Mouse (Mus musculus): ENCODE data around the gene Glrx2. TPM values are rescaled to one million over a fixed set of nuclear protein-coding genes. Genes with fewer than 3 reads are reported as not detected.

The Glrx2 gene
- polyA plus RNA-seq, 1 experiment from 2014 or later: 144 TPM

- peak; percentile 100 for ATAC-seq
- peak overlapping the region; percentile 72 for H3K27ac ChIP-seq (ENCODE audit: low read length)
Observed at GRCm38 (mm10) chr1:143709966-143710626, 6.0 kb upstream of the Glrx2 start.

DNA sequence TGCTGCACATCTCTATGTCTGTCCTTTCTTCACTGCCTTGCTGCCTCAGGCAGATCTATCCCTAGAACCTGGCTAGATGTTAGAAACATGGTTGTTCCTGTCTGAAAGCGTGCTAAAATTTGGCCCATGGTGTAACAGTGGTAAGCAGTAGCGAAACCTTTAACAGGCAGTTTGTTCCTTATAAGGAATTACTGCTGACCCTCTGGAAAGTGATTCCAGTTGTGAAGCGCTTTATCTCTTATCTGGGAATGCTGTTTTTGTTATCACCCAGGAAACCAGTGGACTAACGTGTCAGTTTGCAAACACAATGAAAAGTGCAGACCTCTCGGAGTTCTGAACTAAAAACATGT, 5.5 kb upstream of the Glrx2 start:
- 0 out of 2 replicates have a peak overlapping the region, but pooled peaks have one; percentile 17 for H3K9ac ChIP-seq (replicated peaks; ENCODE audit: low read depth, low read length)
- no peak overlapping the region for H3K4me3 ChIP-seq (replicated peaks; ENCODE audit: low read length)
- 83% methylated on average over 5 of the region's 5 CpGs for WGBS
- peaks cover 6% of the 10 kb centered on the region for H3K4me1 ChIP-seq (replicated peaks; ENCODE audit: control insufficient read depth, insufficient read depth, low read length)
- H3K36me3 ChIP-seq (ENCODE audit: control insufficient read depth, insufficient read depth): no peaks in the 10 kb centered on the region
- H3K27ac ChIP-seq (ENCODE audit: low read length): peak overlapping the region; percentile 72
- H3K9me3 ChIP-seq (ENCODE audit: control insufficient read depth, low read length): no peaks in the 10 kb centered on the region
- H3K4me2 ChIP-seq (ENCODE audit: low read length): no peak overlapping the region
- no peak for ATAC-seq
- no peaks in the 10 kb centered on the region for H3K27me3 ChIP-seq (replicated peaks; ENCODE audit: control insufficient read depth, insufficient read depth, low read length)

More at GRCm38 (mm10) chr1:143709966-143710626, 6.0 kb upstream of the Glrx2 start:
- H3K4me3 ChIP-seq (replicated peaks; ENCODE audit: low read length): no peak overlapping the region
- H3K9me3 ChIP-seq (ENCODE audit: control insufficient read depth, low read length): no peaks in the 10 kb centered on the region
- 56% methylated on average over 7 of the region's 7 CpGs for WGBS
- 0 out of 2 replicates have a peak overlapping the region, but pooled peaks have one; percentile 17 for H3K9ac ChIP-seq (replicated peaks; ENCODE audit: low read depth, low read length)
- no peak overlapping the region for H3K4me2 ChIP-seq (ENCODE audit: low read length)
- H3K4me1 ChIP-seq (replicated peaks; ENCODE audit: control insufficient read depth, insufficient read depth, low read length): peaks cover 6% of the 10 kb centered on the region
- no peaks in the 10 kb centered on the region for H3K27me3 ChIP-seq (replicated peaks; ENCODE audit: control insufficient read depth, insufficient read depth, low read length)
- H3K36me3 ChIP-seq (ENCODE audit: control insufficient read depth, insufficient read depth): no peaks in the 10 kb centered on the region

DNA sequence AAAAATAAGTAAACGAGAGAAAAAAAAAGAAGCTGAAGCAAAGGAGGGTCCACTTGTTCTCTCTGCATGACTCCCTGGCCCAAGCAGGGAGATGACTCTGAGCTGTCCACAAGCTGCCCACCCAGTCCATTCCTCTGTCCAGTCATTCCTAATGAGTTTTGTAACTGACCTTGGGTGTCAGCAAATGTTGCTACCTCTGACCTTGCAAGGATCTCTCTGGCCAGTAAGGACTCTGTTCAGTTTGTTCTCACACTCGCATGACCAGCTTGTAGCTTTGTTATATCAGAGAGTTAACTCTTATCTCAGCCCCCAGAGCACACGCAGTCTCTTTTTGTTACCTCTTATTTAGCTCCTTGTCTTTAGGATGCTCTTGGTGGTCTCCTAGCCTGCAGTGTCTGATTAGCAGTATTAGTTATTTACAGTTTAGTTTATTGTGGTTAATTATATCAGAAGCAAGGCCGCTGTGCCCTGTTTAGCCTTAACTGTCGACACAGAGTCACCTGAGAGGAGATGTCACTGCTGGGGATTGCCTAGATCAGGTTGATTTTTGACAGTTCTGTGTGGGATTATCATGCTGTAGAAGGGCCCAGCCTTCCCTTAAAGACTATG, 8.4 kb downstream of the Glrx2 start:
- ATAC-seq: no peak

DNA sequence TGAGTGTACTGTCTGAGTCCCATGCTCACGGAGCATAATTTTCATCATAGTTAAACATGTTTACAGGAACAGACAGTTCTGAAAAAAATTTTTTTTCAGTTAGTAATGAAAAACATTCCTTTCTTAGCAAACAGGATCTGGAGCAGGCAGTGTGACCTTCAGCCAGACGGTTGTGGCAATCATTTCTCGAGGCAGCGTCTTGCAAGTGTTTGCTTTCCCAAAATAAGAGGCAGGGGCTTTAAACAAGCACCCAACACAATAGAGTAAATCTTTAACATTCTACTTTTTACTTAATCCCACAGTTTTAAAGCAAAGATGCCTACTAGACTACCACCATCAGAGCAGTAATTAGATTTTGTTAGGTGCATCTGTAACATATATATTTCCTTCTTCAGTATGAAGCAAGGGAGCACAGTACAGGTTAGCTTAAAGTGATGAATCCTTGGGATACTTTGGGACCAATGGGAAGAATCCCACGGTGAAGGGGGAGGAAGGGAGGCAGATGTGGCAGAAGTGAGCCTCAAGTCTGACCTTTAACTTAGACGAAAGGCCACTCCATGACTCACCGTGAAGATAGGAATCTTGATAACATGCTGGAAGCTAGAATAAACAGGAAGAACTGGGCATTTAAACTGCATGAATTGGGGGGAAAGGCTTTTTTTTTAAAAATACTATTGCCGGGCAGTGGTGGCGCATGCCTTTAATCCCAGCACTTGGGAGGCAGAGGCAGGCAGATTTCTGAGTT, 11.7 kb downstream of the Glrx2 start:
- Histone ChIP-seq H3K27me3 (replicated peaks; ENCODE audit: control insufficient read depth, insufficient read depth, low read length) (no peaks in the 10 kb centered on the region), H3K27ac (ENCODE audit: low read length) (no peak overlapping the region), H3K9me3 (ENCODE audit: control insufficient read depth, low read length) (no peaks in the 10 kb centered on the region), H3K4me2 (ENCODE audit: low read length) (no peak overlapping the region), H3K9ac (replicated peaks; ENCODE audit: low read depth, low read length) (no peak overlapping the region), H3K4me1 (replicated peaks; ENCODE audit: control insufficient read depth, insufficient read depth, low read length) (no peaks in the 10 kb centered on the region), H3K4me3 (replicated peaks; ENCODE audit: low read length) (no peak overlapping the region), H3K36me3 (ENCODE audit: control insufficient read depth, insufficient read depth) (no peaks in the 10 kb centered on the region)
- WGBS: 88% methylated on average over 9 of the region's 9 CpGs
- ATAC-seq: no peak

More for the DNA sequence above, 8.4 kb downstream of the Glrx2 start:
- no peaks in the 10 kb centered on the region for H3K4me1 ChIP-seq (replicated peaks; ENCODE audit: control insufficient read depth, insufficient read depth, low read length)
- H3K4me3 ChIP-seq (replicated peaks; ENCODE audit: low read length): no peak overlapping the region
- H3K36me3 ChIP-seq (ENCODE audit: control insufficient read depth, insufficient read depth): no peaks in the 10 kb centered on the region
- H3K9me3 ChIP-seq (ENCODE audit: control insufficient read depth, low read length): no peaks in the 10 kb centered on the region
- no peak overlapping the region for H3K4me2 ChIP-seq (ENCODE audit: low read length)
- H3K27ac ChIP-seq (ENCODE audit: low read length): no peak overlapping the region
- WGBS: 90% methylated on average over 5 of the region's 5 CpGs
- no peaks in the 10 kb centered on the region for H3K27me3 ChIP-seq (replicated peaks; ENCODE audit: control insufficient read depth, insufficient read depth, low read length)
- H3K9ac ChIP-seq (replicated peaks; ENCODE audit: low read depth, low read length): no peak overlapping the region

GRCm38 (mm10) chr1:143730899-143731298, 14.8 kb downstream of the Glrx2 start:
- Histone ChIP-seq H3K4me1 (replicated peaks; ENCODE audit: control insufficient read depth, insufficient read depth, low read length) (no peaks in the 10 kb centered on the region), H3K9me3 (ENCODE audit: control insufficient read depth, low read length) (no peaks in the 10 kb centered on the region), H3K27ac (ENCODE audit: low read length) (no peak overlapping the region), H3K4me2 (ENCODE audit: low read length) (no peak overlapping the region), H3K9ac (replicated peaks; ENCODE audit: low read depth, low read length) (no peak overlapping the region), H3K4me3 (replicated peaks; ENCODE audit: low read length) (no peak overlapping the region), H3K36me3 (ENCODE audit: control insufficient read depth, insufficient read depth) (no peaks in the 10 kb centered on the region), H3K27me3 (replicated peaks; ENCODE audit: control insufficient read depth, insufficient read depth, low read length) (no peaks in the 10 kb centered on the region)
- 91% methylated on average over 2 of the region's 2 CpGs for WGBS
- no peak for ATAC-seq

GRCm38 (mm10) chr1:143731691-143732090, 15.6 kb downstream of the Glrx2 start:
- Histone ChIP-seq H3K27ac (ENCODE audit: low read length) (no peak overlapping the region), H3K36me3 (ENCODE audit: control insufficient read depth, insufficient read depth) (no peaks in the 10 kb centered on the region), H3K4me1 (replicated peaks; ENCODE audit: control insufficient read depth, insufficient read depth, low read length) (no peaks in the 10 kb centered on the region), H3K9ac (replicated peaks; ENCODE audit: low read depth, low read length) (no peak overlapping the region), H3K4me3 (replicated peaks; ENCODE audit: low read length) (no peak overlapping the region), H3K4me2 (ENCODE audit: low read length) (no peak overlapping the region), H3K9me3 (ENCODE audit: control insufficient read depth, low read length) (no peaks in the 10 kb centered on the region), H3K27me3 (replicated peaks; ENCODE audit: control insufficient read depth, insufficient read depth, low read length) (no peaks in the 10 kb centered on the region)
- WGBS: 35% methylated on average over 4 of the region's 4 CpGs
- no peak for ATAC-seq

GRCm38 (mm10) chr1:143733914-143734410, 17.8 kb downstream of the Glrx2 start:
- H3K4me3 ChIP-seq (replicated peaks; ENCODE audit: low read length): no peak overlapping the region
- H3K4me1 ChIP-seq (replicated peaks; ENCODE audit: control insufficient read depth, insufficient read depth, low read length): no peaks in the 10 kb centered on the region
- no peaks in the 10 kb centered on the region for H3K36me3 ChIP-seq (ENCODE audit: control insufficient read depth, insufficient read depth)
- H3K9me3 ChIP-seq (ENCODE audit: control insufficient read depth, low read length): no peaks in the 10 kb centered on the region
- H3K27me3 ChIP-seq (replicated peaks; ENCODE audit: control insufficient read depth, insufficient read depth, low read length): no peaks in the 10 kb centered on the region
- no peak overlapping the region for H3K27ac ChIP-seq (ENCODE audit: low read length)
- H3K9ac ChIP-seq (replicated peaks; ENCODE audit: low read depth, low read length): no peak overlapping the region
- ATAC-seq: no peak
- 69% methylated on average over 5 of the region's 5 CpGs for WGBS
- no peak overlapping the region for H3K4me2 ChIP-seq (ENCODE audit: low read length)

GRCm38 (mm10) chr1:143738811-143739210, 22.7 kb downstream of the Glrx2 start:
- peaks cover 3% of the 10 kb centered on the region; the same call in 1 of the 2 replicates for H3K36me3 ChIP-seq (ENCODE audit: control insufficient read depth, insufficient read depth)
- no peaks in the 10 kb centered on the region for H3K9me3 ChIP-seq (ENCODE audit: control insufficient read depth, low read length)
- H3K4me2 ChIP-seq (ENCODE audit: low read length): peak overlapping the region; percentile 71
- peak overlapping the region; percentile 66 for H3K27ac ChIP-seq (ENCODE audit: low read length)
- H3K4me3 ChIP-seq (replicated peaks; ENCODE audit: low read length): peak overlapping the region; percentile 78
- H3K9ac ChIP-seq (replicated peaks; ENCODE audit: low read depth, low read length): peak overlapping the region; percentile 89
- H3K4me1 ChIP-seq (replicated peaks; ENCODE audit: control insufficient read depth, insufficient read depth, low read length): peaks cover 22% of the 10 kb centered on the region
- H3K27me3 ChIP-seq (replicated peaks; ENCODE audit: control insufficient read depth, insufficient read depth, low read length): no peaks in the 10 kb centered on the region
- no peak for ATAC-seq
- WGBS: 24% methylated on average over 11 of the region's 11 CpGs
